Mouse (Mus musculus) heart, embryonic 11.5 days (tissue): ENCODE results near the gene Myo16. TPM values are rescaled to one million over a fixed set of nuclear protein-coding genes. Genes with fewer than 3 reads are reported as not detected.

Experiments used
- ATAC-seq: fragments of 200-750 bp; cut with Nextera tagmentation; replicated peaks from 2 replicates; pipeline ENCODE4 v1.8.0; 2017; ENCODE audit warnings: moderate library complexity; ENCODE audit not compliant: insufficient number of reproducible peaks, low FRiP score, low TSS enrichment
- H3K27ac ChIP-seq: fragments of 300-500 bp; sonication (generic); 2 replicates; pipeline ENCODE4 v1.5.1; 2014; ENCODE audit warnings: mild to moderate bottlenecking, low read depth, low read length
- H3K27me3 ChIP-seq: fragments of 300-500 bp; sonication (generic); 2 replicates; pipeline ENCODE4 v1.6.1; 2014; ENCODE audit warnings: mild to moderate bottlenecking, low read length, mixed read lengths; ENCODE audit not compliant: control insufficient read depth, insufficient read depth
- H3K36me3 ChIP-seq: fragments of 300-500 bp; sonication (generic); 2 replicates; pipeline ENCODE4 v1.6.1; 2014; ENCODE audit warnings: mild to moderate bottlenecking, low read length, moderate library complexity, mixed read lengths; ENCODE audit not compliant: control insufficient read depth, insufficient read depth
- H3K4me1 ChIP-seq: fragments of 300-500 bp; sonication (generic); 2 replicates; pipeline ENCODE4 v1.6.1; 2014; ENCODE audit warnings: low read length; ENCODE audit not compliant: control insufficient read depth, insufficient read depth
- H3K4me2 ChIP-seq: fragments of 300-500 bp; sonication (generic); 2 replicates; pipeline ENCODE4 v1.6.1; 2014; ENCODE audit warnings: mild to moderate bottlenecking, moderate library complexity
- H3K4me3 ChIP-seq: fragments of 300-500 bp; sonication (generic); 2 replicates; pipeline ENCODE4 v1.5.1; 2014; ENCODE audit warnings: low read depth, low read length
- H3K9ac ChIP-seq: fragments of 300-500 bp; sonication (generic); 2 replicates; pipeline ENCODE4 v1.6.1; 2014; ENCODE audit warnings: mild to moderate bottlenecking, low read depth, low read length, moderate library complexity
- H3K9me3 ChIP-seq: fragments of 300-500 bp; sonication (generic); replicated peaks from 2 replicates; pipeline ENCODE4 v1.6.1; 2016; ENCODE audit warnings: low read length; ENCODE audit not compliant: control insufficient read depth
- WGBS: fragments of 180-500 bp; shearing (Covaris S2); extraction: QIAGEN DNeasy Blood & Tissue Kit; methylation state at CpG from one replicate; pipeline ENCODE4 v1.1.7; 2014; ENCODE audit not compliant: insufficient replicate concordance; 5-methylcytosine and 5-hydroxymethylcytosine counted together
- polyA plus RNA-seq: library from polyadenylated mRNA; unstranded; fragments of >200 nt; fragmentation: Nextera tagmentation; extraction: Ambion mirVana; gene quantifications from 2 replicates; pipeline ENCODE4 v1.2.1, GENCODE M21; 2014

The Myo16 gene
- polyA plus RNA-seq, 1 experiment from 2014 or later = 2.5 TPM

DNA sequence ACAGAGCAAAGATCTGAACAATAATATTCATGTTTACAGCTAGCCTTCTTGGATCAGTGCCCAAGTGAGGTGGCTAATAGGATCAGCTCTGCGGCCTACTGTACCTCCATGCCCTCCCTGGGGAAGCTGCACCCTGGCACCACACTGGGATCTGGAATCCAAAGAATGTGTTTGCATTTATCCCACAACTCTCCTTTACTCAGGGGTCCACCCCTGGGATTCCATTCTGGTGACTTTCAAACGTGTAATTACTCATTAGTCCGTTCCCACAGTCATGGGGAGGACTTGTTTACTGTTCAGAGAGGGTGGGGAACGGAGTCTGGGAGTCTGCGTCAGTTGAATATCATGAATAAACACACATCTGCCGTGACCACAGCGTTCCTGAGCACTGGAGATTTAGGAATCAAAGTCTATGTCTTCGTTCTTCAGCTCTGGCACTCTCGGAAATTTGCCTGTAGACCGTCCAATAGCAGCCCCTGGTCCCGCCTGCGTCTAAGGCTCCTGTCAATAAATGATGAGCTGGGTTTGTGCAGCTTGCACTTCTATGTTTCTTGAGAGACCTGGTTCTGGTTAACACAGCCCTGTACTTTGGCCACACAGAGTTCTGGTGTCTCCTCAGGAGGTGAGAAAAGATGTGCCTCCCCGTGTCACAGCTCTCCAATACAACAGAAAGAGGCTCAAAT lies 511.3 kb downstream of the Myo16 start:
- Histone ChIP-seq H3K27ac (no peak overlapping the region), H3K9ac (no peak overlapping the region), H3K4me1 (peaks cover 8% of the 10 kb centered on the region), H3K36me3 (no peaks in the 10 kb centered on the region), H3K27me3 (no peaks in the 10 kb centered on the region), H3K4me3 (no peak overlapping the region), H3K9me3 (no peaks in the 10 kb centered on the region), H3K4me2 (no peak overlapping the region)
- WGBS = 18% methylated on average over 13 of the region's 13 CpGs
- ATAC-seq = no peak; the same call in 1 of the 2 replicates

GRCm38 (mm10) chr8:10665821-10666283 lies 512.1 kb downstream of the Myo16 start:
- Histone ChIP-seq H3K27ac (no peak overlapping the region), H3K4me3 (no peak overlapping the region), H3K4me2 (no peak overlapping the region), H3K36me3 (no peaks in the 10 kb centered on the region), H3K27me3 (no peaks in the 10 kb centered on the region), H3K9me3 (no peaks in the 10 kb centered on the region), H3K9ac (no peak overlapping the region), H3K4me1 (peaks cover 8% of the 10 kb centered on the region)
- no peak for ATAC-seq
- 20% methylated on average over 4 of the region's 4 CpGs for whole genome bisulfite sequencing

DNA sequence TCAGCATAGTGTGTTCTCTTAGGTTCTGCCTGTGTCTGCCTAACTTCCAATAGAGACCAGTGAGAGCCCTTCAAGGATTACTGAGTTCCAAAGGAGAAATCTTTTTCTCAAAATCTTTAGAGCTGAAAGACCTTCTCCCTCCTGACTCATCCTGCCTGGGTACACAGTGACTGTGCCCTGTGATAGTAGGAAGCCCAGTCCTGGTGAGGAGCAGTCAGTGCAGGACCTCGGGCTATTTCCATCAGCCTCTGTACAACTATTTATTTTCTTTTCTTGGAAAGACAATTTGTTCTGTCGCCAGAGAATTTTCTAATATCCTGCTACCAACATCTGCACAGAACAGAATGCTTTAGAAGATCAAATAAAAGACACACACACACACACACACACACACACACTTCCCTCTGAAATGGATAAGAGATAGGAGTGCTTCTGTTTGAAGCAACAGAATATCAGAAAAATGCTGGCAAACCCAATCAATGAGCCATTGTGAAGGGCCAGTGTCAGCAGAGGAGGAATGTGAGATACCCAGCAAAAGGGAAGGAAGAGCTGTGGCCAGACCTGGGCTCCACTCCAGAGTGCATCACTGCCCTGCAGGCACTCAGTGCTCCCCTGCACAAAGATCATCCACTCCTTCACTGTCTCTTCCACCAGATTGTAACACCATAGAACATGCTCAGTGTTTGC lies 518.3 kb downstream of the Myo16 start:
- no peaks in the 10 kb centered on the region for H3K36me3 ChIP-seq
- no peak overlapping the region for H3K27ac ChIP-seq
- no peak overlapping the region for H3K4me3 ChIP-seq
- H3K4me2 ChIP-seq = no peak overlapping the region
- no peak for ATAC-seq
- no peaks in the 10 kb centered on the region for H3K4me1 ChIP-seq
- WGBS = 36% methylated on average over 2 of the region's 2 CpGs
- no peaks in the 10 kb centered on the region for H3K9me3 ChIP-seq
- H3K9ac ChIP-seq = no peak overlapping the region
- H3K27me3 ChIP-seq = no peaks in the 10 kb centered on the region; the same call in 1 of the 2 replicates

GRCm38 (mm10) chr8:10677840-10678410 lies 524.2 kb downstream of the Myo16 start:
- Histone ChIP-seq H3K9ac (no peak overlapping the region), H3K27ac (no peak overlapping the region), H3K9me3 (no peaks in the 10 kb centered on the region), H3K27me3 (no peaks in the 10 kb centered on the region; the same call in 1 of the 2 replicates), H3K4me3 (no peak overlapping the region), H3K4me1 (no peaks in the 10 kb centered on the region), H3K4me2 (no peak overlapping the region), H3K36me3 (no peaks in the 10 kb centered on the region)
- WGBS = 79% methylated on average over 9 of the region's 9 CpGs
- ATAC-seq = no peak

GRCm38 (mm10) chr8:10681926-10682325 lies 528.2 kb downstream of the Myo16 start:
- no peak for ATAC-seq
- no peaks in the 10 kb centered on the region for H3K9me3 ChIP-seq
- H3K4me3 ChIP-seq = no peak overlapping the region
- H3K36me3 ChIP-seq = no peaks in the 10 kb centered on the region
- WGBS = 69% methylated on average over 7 of the region's 7 CpGs
- H3K4me1 ChIP-seq = no peaks in the 10 kb centered on the region
- H3K27me3 ChIP-seq = no peaks in the 10 kb centered on the region
- H3K9ac ChIP-seq = no peak overlapping the region
- H3K27ac ChIP-seq = no peak overlapping the region
- no peak overlapping the region for H3K4me2 ChIP-seq

- Histone ChIP-seq H3K4me2 (no peak overlapping the region), H3K9me3 (no peaks in the 10 kb centered on the region), H3K27me3 (no peaks in the 10 kb centered on the region), H3K9ac (no peak overlapping the region), H3K27ac (no peak overlapping the region), H3K4me3 (no peak overlapping the region), H3K4me1 (no peaks in the 10 kb centered on the region), H3K36me3 (no peaks in the 10 kb centered on the region)
- 60% methylated on average over 8 of the region's 8 CpGs for WGBS
- no peak for ATAC-seq
These were observed 529.4 kb downstream of the Myo16 start for GRCm38 (mm10) chr8:10683088-10683487.

Other genes starting within 250 kb of the Myo16 start
- gene Lig4, start 176.2 kb upstream of the Myo16 start, polyA plus RNA-seq = 4.3 and 5.4 TPM in 2 replicates
- gene Abhd13, start 176.2 kb upstream of the Myo16 start, polyA plus RNA-seq = 13.9 and 17.2 TPM in 2 replicates
- gene Tnfsf13b, start 147.4 kb upstream of the Myo16 start, polyA plus RNA-seq = 0.40 TPM in 1 of 2 replicates, not detected in the other